Mouse (Mus musculus): ENCODE data around the gene Fbxo33. TPM values are rescaled to one million over a fixed set of nuclear protein-coding genes. Genes with fewer than 3 reads are reported as not detected.
A peak's percentile ranks its signal among the peaks of the same experiment; 100 is the strongest.
"Not testable (repeated sequence)": the region's sequence is repeated elsewhere in the genome, so short reads cannot be mapped to it uniquely, and the experiment has no call there.

The Fbxo33 gene
- polyA plus RNA-seq (2016; fragmentation: Nextera tagmentation; extraction: Ambion mirVana): 10.4 and 10.6 TPM in 2 replicates

- Histone ChIP-seq H3K4me3 (peak within 1 kb of the TSS; percentile 94), H3K27ac (peak within 1 kb of the TSS; percentile 93), H3K9me3 (no peaks in the 10 kb centered on the region), H3K36me3 (no peaks in the 10 kb centered on the region), H3K27me3 (no peaks in the 10 kb centered on the region), H3K4me2 (replicated peaks) (peak within 1 kb of the TSS; percentile 82), H3K9ac (peak within 1 kb of the TSS; percentile 85), H3K4me1 (peaks cover 11% of the 10 kb centered on the region)
- under 1% methylated on average over 109 of the region's 109 CpGs for WGBS
- peak; percentile 96 for ATAC-seq (ENCODE audit: insufficient number of reproducible peaks, insufficient read depth, low FRiP score, low TSS enrichment)
Measured at GRCm38 (mm10) chr12:59219325-59220225, at the start of gene Fbxo33. Gene Fbxo33 (minus strand): TSS chr12:59219725.

GRCm38 (mm10) chr12:59265942-59266231 lies 46.4 kb upstream of the Fbxo33 start:
- no peak for ATAC-seq (ENCODE audit: insufficient number of reproducible peaks, insufficient read depth, low FRiP score, low TSS enrichment)
- no peaks in the 10 kb centered on the region for H3K27me3 ChIP-seq
- H3K4me3 ChIP-seq: no peak overlapping the region
- no peaks in the 10 kb centered on the region for H3K9me3 ChIP-seq
- no peaks in the 10 kb centered on the region for H3K36me3 ChIP-seq
- no peak overlapping the region for H3K9ac ChIP-seq
- no peak overlapping the region for H3K27ac ChIP-seq
- 0 out of 2 replicates have a peak overlapping the region, but pooled peaks have one; percentile 24 for H3K4me2 ChIP-seq (replicated peaks)
- H3K4me1 ChIP-seq: no peaks in the 10 kb centered on the region
- WGBS: 82% methylated on average over 4 of the region's 4 CpGs

GRCm38 (mm10) chr12:59265207-59265941 lies 45.8 kb upstream of the Fbxo33 start:
- Histone ChIP-seq H3K36me3 (no peaks in the 10 kb centered on the region), H3K27ac (no peak overlapping the region), H3K4me2 (replicated peaks) (peak overlapping the region; percentile 24; the same call in 1 of the 2 replicates), H3K9me3 (no peaks in the 10 kb centered on the region), H3K9ac (no peak overlapping the region), H3K4me3 (no peak overlapping the region), H3K27me3 (no peaks in the 10 kb centered on the region), H3K4me1 (peaks cover 2% of the 10 kb centered on the region; the same call in 1 of the 2 replicates)
- ATAC-seq (ENCODE audit: insufficient number of reproducible peaks, insufficient read depth, low FRiP score, low TSS enrichment): no peak
- WGBS: 34% methylated on average over 15 of the region's 15 CpGs

- Histone ChIP-seq H3K27me3 (no peaks in the 10 kb centered on the region), H3K36me3 (no peaks in the 10 kb centered on the region), H3K27ac (no peak overlapping the region), H3K4me1 (peaks cover 4% of the 10 kb centered on the region; the same call in 1 of the 2 replicates), H3K9ac (no peak overlapping the region), H3K9me3 (no peaks in the 10 kb centered on the region), H3K4me3 (no peak overlapping the region), H3K4me2 (replicated peaks) (no peak overlapping the region)
- WGBS: 88% methylated on average over 3 of the region's 3 CpGs
- ATAC-seq (ENCODE audit: insufficient number of reproducible peaks, insufficient read depth, low FRiP score, low TSS enrichment): no peak
Measured at GRCm38 (mm10) chr12:59262841-59263240, 43.3 kb upstream of the Fbxo33 start.

GRCm38 (mm10) chr12:59260798-59261197 lies 41.3 kb upstream of the Fbxo33 start:
- H3K4me2 ChIP-seq (replicated peaks): no peak overlapping the region
- no peak overlapping the region for H3K4me3 ChIP-seq
- H3K4me1 ChIP-seq: peaks cover 4% of the 10 kb centered on the region; the same call in 1 of the 2 replicates
- H3K9me3 ChIP-seq: no peaks in the 10 kb centered on the region
- H3K27me3 ChIP-seq: no peaks in the 10 kb centered on the region
- ATAC-seq (ENCODE audit: insufficient number of reproducible peaks, insufficient read depth, low FRiP score, low TSS enrichment): no peak
- H3K27ac ChIP-seq: no peak overlapping the region
- H3K9ac ChIP-seq: no peak overlapping the region
- WGBS: 61% methylated on average over 2 of the region's 2 CpGs
- no peaks in the 10 kb centered on the region for H3K36me3 ChIP-seq

GRCm38 (mm10) chr12:59260362-59260761 lies 40.8 kb upstream of the Fbxo33 start:
- H3K9ac ChIP-seq: no peak overlapping the region
- no peak overlapping the region for H3K4me2 ChIP-seq (replicated peaks)
- H3K9me3 ChIP-seq: no peaks in the 10 kb centered on the region
- H3K27ac ChIP-seq: no peak overlapping the region
- peaks cover 4% of the 10 kb centered on the region; the same call in 1 of the 2 replicates for H3K4me1 ChIP-seq
- H3K4me3 ChIP-seq: no peak overlapping the region
- H3K36me3 ChIP-seq: no peaks in the 10 kb centered on the region
- 0 out of 2 replicates have a peak, but pooled peaks have one; percentile 47 for ATAC-seq (ENCODE audit: insufficient number of reproducible peaks, insufficient read depth, low FRiP score, low TSS enrichment)
- H3K27me3 ChIP-seq: no peaks in the 10 kb centered on the region

- ATAC-seq (ENCODE audit: insufficient number of reproducible peaks, insufficient read depth, low FRiP score, low TSS enrichment): no peak
- Histone ChIP-seq H3K4me2 (replicated peaks) (no peak overlapping the region), H3K4me1 (peaks cover 4% of the 10 kb centered on the region; the same call in 1 of the 2 replicates), H3K9me3 (no peaks in the 10 kb centered on the region), H3K27me3 (no peaks in the 10 kb centered on the region), H3K4me3 (no peak overlapping the region), H3K27ac (no peak overlapping the region), H3K9ac (no peak overlapping the region), H3K36me3 (no peaks in the 10 kb centered on the region)
- 82% methylated on average over 5 of the region's 5 CpGs for WGBS
Measured at GRCm38 (mm10) chr12:59259015-59259414, 39.5 kb upstream of the Fbxo33 start.

- H3K36me3 ChIP-seq: no peaks in the 10 kb centered on the region
- no peak overlapping the region for H3K27ac ChIP-seq
- WGBS: 77% methylated on average over 2 of the region's 2 CpGs
- no peak overlapping the region for H3K4me3 ChIP-seq
- ATAC-seq (ENCODE audit: insufficient number of reproducible peaks, insufficient read depth, low FRiP score, low TSS enrichment): no peak
- H3K4me1 ChIP-seq: no peaks in the 10 kb centered on the region
- H3K27me3 ChIP-seq: no peaks in the 10 kb centered on the region
- no peak overlapping the region for H3K9ac ChIP-seq
- no peak overlapping the region for H3K4me2 ChIP-seq (replicated peaks)
- H3K9me3 ChIP-seq: no peaks in the 10 kb centered on the region
Measured at GRCm38 (mm10) chr12:59250259-59250827, 30.8 kb upstream of the Fbxo33 start.

- no peak overlapping the region for H3K4me2 ChIP-seq (replicated peaks)
- no peaks in the 10 kb centered on the region for H3K4me1 ChIP-seq
- H3K27ac ChIP-seq: no peak overlapping the region
- H3K4me3 ChIP-seq: no peak overlapping the region
- no peak overlapping the region for H3K9ac ChIP-seq
- no peaks in the 10 kb centered on the region for H3K27me3 ChIP-seq
- H3K36me3 ChIP-seq: no peaks in the 10 kb centered on the region
- no peaks in the 10 kb centered on the region for H3K9me3 ChIP-seq
- WGBS: 82% methylated on average over 1 of the region's 1 CpGs
- ATAC-seq (ENCODE audit: insufficient number of reproducible peaks, insufficient read depth, low FRiP score, low TSS enrichment): no peak
Measured at GRCm38 (mm10) chr12:59248969-59249368, 29.4 kb upstream of the Fbxo33 start.

- H3K4me3 ChIP-seq; H3K27me3 ChIP-seq; H3K27ac ChIP-seq; H3K4me1 ChIP-seq; H3K9me3 ChIP-seq; H3K36me3 ChIP-seq; H3K4me2 ChIP-seq (replicated peaks); ATAC-seq (ENCODE audit: insufficient number of reproducible peaks, insufficient read depth, low FRiP score, low TSS enrichment); H3K9ac ChIP-seq: not testable (repeated sequence)
- 88% methylated on average over 8 of the region's 8 CpGs for WGBS
Measured at GRCm38 (mm10) chr12:59241031-59241430, 21.5 kb upstream of the Fbxo33 start.

- no peak overlapping the region for H3K4me2 ChIP-seq (replicated peaks)
Measured at GRCm38 (mm10) chr12:59238434-59238833, 18.9 kb upstream of the Fbxo33 start.

More at GRCm38 (mm10) chr12:59238434-59238833, 18.9 kb upstream of the Fbxo33 start:
- no peak overlapping the region for H3K9ac ChIP-seq
- no peaks in the 10 kb centered on the region for H3K36me3 ChIP-seq
- H3K27me3 ChIP-seq: no peaks in the 10 kb centered on the region
- no peak overlapping the region for H3K4me3 ChIP-seq
- ATAC-seq (ENCODE audit: insufficient number of reproducible peaks, insufficient read depth, low FRiP score, low TSS enrichment): no peak
- no peak overlapping the region for H3K27ac ChIP-seq
- no peaks in the 10 kb centered on the region for H3K9me3 ChIP-seq
- 82% methylated on average over 5 of the region's 5 CpGs for WGBS
- no peaks in the 10 kb centered on the region for H3K4me1 ChIP-seq
